Mouse (Mus musculus): Measurements from ENCODE around the gene Slc25a22. TPM values are rescaled to one million over a fixed set of nuclear protein-coding genes. Genes with fewer than 3 reads are reported as not detected.

Slc25a22 gene
- polyA plus RNA-seq, 1 experiment = 51.0 TPM

DNA sequence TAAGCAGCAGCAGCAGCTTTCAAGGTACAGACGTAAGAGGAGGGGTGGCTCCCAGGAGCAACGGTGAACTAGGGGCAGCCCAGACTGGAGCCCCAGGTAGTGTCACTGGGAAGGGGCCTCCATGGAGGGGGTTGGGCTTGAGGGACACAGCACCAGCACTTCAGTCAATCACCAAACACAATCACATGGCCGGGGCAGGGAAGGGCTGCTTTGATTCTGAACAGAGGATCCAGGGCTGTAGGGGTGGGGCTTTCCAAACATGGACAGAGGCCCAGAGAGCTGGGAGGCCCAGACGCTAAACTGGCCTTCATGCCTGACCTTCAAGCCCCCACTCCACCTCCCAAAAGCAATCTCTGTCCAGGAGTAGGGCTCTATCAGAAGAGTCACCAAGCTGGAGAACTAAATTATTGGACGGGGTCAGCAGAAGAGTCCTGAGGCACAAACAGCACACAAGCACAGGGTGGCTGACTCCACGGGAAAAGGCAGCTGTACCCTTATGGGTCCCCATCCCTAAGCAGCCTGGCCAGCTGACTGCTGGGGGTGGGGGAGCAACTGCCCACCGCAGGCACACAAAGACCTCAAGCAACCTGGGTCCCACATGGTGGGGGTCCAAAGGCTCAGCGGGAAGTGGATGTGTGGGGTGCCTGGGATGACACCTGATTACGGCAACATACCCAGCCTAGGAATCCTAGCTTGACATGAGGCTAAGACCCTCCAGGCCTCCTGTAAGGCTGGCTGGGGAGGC, 7.7 kb downstream of the Slc25a22 start:
- TF ChIP-seq CTCF (conservative IDR thresholded peaks at IDR 0.05; ENCODE audit: insufficient read depth, insufficient read length, low read depth, low read length) (no peak), POLR2A (IDR thresholded peaks at IDR 0.05; ENCODE audit: low read depth, low read length) (no peak)
- 74% methylated on average over 9 of the region's 9 CpGs for WGBS
- Histone ChIP-seq H3K27me3 (replicated peaks; ENCODE audit: control insufficient read depth, insufficient read depth, low read length) (no peaks in the 10 kb centered on the region), H3K4me1 (ENCODE audit: control insufficient read depth, insufficient read depth, low read length) (peaks cover 18% of the 10 kb centered on the region), H3K27ac (ENCODE audit: insufficient read depth, low read depth, low read length) (no peak overlapping the region), H3K36me3 (ENCODE audit: control insufficient read depth, insufficient read depth, low read length) (no peaks in the 10 kb centered on the region), H3K4me3 (ENCODE audit: insufficient read depth, low read depth, low read length) (no peak overlapping the region)
- no peak for DNase-seq

DNA sequence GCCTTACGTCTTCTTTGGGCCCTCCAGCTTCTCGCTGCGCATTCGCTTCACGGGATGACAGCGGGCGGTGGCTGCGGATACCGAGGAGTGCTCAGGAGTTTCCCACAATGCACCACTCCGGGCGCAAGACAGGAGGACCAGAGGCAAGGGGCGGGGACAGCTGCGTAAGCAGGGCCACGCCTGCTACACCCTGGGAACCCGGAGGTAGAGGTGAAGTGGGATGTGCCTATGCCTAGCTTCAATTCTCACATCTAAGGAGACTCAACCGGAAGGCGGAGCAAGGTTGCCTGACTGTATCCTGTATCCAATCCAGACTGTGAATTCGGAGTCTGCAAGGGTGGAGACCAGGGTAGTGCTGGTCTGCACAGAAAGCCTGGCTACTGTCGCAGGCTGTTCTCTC, 8.4 kb downstream of the Slc25a22 start, which contains the start of gene Cend1:
TSS of gene Cend1 (minus strand) at position 182 of the 400 bp plus-strand sequence.
- WGBS = 13% methylated on average over 19 of the region's 19 CpGs
- no peaks in the 10 kb centered on the region for H3K36me3 ChIP-seq (ENCODE audit: control insufficient read depth, insufficient read depth, low read length)
- H3K27ac ChIP-seq (ENCODE audit: insufficient read depth, low read depth, low read length) = no peak within 1 kb of the TSS
- peaks cover 12% of the 10 kb centered on the region for H3K4me1 ChIP-seq (ENCODE audit: control insufficient read depth, insufficient read depth, low read length)
- TF ChIP-seq CTCF (conservative IDR thresholded peaks at IDR 0.05; ENCODE audit: insufficient read depth, insufficient read length, low read depth, low read length) = no peak
- no peak for TF ChIP-seq POLR2A (IDR thresholded peaks at IDR 0.05; ENCODE audit: low read depth, low read length)
- DNase-seq = peak; percentile 59
- H3K4me3 ChIP-seq (ENCODE audit: insufficient read depth, low read depth, low read length) = no peak within 1 kb of the TSS
- H3K27me3 ChIP-seq (replicated peaks; ENCODE audit: control insufficient read depth, insufficient read depth, low read length) = no peaks in the 10 kb centered on the region

DNA sequence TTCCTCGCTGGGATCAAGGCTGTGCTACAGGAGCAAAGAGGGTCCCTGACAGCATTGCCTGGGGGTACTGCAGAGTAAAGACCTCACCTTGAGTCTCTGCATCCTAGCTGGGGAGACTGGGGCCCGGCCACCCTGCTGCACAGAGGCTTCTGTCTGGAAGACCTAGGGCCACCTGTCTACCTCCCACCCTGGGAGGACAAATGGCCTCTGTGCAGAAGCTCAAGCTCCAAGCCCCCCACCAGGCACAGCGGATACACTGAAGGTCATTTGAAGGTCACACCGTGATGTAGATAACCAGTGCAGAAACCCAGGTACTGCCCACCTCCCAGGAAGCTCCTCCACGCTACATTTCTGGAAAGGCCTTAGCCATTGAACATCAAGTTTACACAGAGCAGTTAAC, 9.0 kb downstream of the Slc25a22 start:
- WGBS = 71% methylated on average over 5 of the region's 5 CpGs
- DNase-seq = no peak
- Histone ChIP-seq H3K4me3 (ENCODE audit: insufficient read depth, low read depth, low read length) (no peak overlapping the region), H3K36me3 (ENCODE audit: control insufficient read depth, insufficient read depth, low read length) (no peaks in the 10 kb centered on the region), H3K27me3 (replicated peaks; ENCODE audit: control insufficient read depth, insufficient read depth, low read length) (no peaks in the 10 kb centered on the region), H3K27ac (ENCODE audit: insufficient read depth, low read depth, low read length) (no peak overlapping the region), H3K4me1 (ENCODE audit: control insufficient read depth, insufficient read depth, low read length) (peaks cover 8% of the 10 kb centered on the region)
- TF ChIP-seq POLR2A (IDR thresholded peaks at IDR 0.05; ENCODE audit: low read depth, low read length) = no peak
- no peak for TF ChIP-seq CTCF (conservative IDR thresholded peaks at IDR 0.05; ENCODE audit: insufficient read depth, insufficient read length, low read depth, low read length)

DNA sequence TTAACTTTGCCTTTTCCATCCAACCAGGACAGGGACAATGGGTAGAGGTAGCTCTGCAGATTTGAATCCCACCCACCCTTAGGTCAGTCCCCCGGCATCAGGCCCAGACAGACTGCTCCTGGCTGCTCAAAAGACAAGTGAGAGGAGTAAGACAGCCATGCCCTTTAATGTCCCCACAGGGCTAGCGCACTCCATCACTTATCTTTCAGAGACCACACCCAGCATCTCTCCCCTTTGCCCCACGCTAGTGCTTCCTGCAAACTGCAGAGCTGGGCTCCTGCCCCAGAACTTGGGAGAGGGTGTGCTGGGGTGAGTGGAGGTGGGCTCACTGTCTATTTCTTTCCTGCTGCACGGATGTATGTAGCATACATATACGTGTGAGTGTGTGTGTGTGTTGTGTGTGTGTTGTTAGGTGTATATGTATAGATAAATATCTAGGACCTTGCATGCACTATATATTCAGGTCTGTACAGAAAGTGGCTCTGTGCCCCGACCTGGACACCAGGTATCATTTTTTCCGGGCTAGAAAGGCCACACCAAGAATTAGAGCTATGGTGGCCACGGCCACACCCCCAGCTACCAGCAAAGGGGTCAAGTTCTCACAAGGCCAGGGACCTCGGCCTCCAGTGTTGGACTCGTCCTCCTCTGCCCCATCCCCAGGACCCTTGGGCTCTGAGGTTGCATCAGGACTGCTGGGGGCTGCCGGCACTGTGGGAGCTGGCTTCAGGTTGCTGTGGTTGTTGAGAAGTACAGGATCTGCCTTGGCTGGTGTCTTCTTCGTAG, 10.6 kb downstream of the Slc25a22 start:
- no peak overlapping the region for H3K4me3 ChIP-seq (ENCODE audit: insufficient read depth, low read depth, low read length)
- TF ChIP-seq CTCF (conservative IDR thresholded peaks at IDR 0.05; ENCODE audit: insufficient read depth, insufficient read length, low read depth, low read length) (no peak), POLR2A (IDR thresholded peaks at IDR 0.05; ENCODE audit: low read depth, low read length) (no peak)
- 91% methylated on average over 12 of the region's 12 CpGs for WGBS
- no peaks in the 10 kb centered on the region for H3K36me3 ChIP-seq (ENCODE audit: control insufficient read depth, insufficient read depth, low read length)
- no peak for DNase-seq
- H3K4me1 ChIP-seq (ENCODE audit: control insufficient read depth, insufficient read depth, low read length) = no peaks in the 10 kb centered on the region; the same call in 1 of the 2 replicates
- H3K27ac ChIP-seq (ENCODE audit: insufficient read depth, low read depth, low read length) = no peak overlapping the region
- no peaks in the 10 kb centered on the region for H3K27me3 ChIP-seq (replicated peaks; ENCODE audit: control insufficient read depth, insufficient read depth, low read length)

DNA sequence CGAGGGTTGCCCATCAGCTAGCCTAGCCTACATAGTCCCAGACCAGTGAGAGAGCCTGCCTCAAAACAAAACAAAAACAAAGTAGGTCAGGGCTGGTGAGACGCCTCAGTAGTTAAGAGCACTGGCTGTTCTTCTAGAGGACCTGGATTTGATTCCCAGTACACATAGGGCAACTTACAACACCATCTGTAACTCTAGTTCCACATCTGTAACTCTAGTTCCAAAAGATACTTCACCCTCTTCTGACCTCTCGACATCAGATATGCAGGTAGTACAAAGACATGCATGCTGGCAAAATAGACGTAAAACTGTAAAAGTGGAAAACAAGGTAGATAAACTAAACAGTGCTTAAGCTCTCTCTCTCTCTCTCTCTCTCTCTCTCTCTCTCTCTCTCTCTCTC, 13.9 kb downstream of the Slc25a22 start:
- TF ChIP-seq POLR2A (IDR thresholded peaks at IDR 0.05; ENCODE audit: low read depth, low read length) (no peak), CTCF (conservative IDR thresholded peaks at IDR 0.05; ENCODE audit: insufficient read depth, insufficient read length, low read depth, low read length) (no peak)
- H3K4me1 ChIP-seq (ENCODE audit: control insufficient read depth, insufficient read depth, low read length) = no peaks in the 10 kb centered on the region
- DNase-seq = peak; percentile 33
- H3K4me3 ChIP-seq (ENCODE audit: insufficient read depth, low read depth, low read length) = no peak overlapping the region
- H3K27me3 ChIP-seq (replicated peaks; ENCODE audit: control insufficient read depth, insufficient read depth, low read length) = no peaks in the 10 kb centered on the region
- no peaks in the 10 kb centered on the region for H3K36me3 ChIP-seq (ENCODE audit: control insufficient read depth, insufficient read depth, low read length)
- no peak overlapping the region for H3K27ac ChIP-seq (ENCODE audit: insufficient read depth, low read depth, low read length)
- 57% methylated on average over 4 of the region's 4 CpGs for WGBS

DNA sequence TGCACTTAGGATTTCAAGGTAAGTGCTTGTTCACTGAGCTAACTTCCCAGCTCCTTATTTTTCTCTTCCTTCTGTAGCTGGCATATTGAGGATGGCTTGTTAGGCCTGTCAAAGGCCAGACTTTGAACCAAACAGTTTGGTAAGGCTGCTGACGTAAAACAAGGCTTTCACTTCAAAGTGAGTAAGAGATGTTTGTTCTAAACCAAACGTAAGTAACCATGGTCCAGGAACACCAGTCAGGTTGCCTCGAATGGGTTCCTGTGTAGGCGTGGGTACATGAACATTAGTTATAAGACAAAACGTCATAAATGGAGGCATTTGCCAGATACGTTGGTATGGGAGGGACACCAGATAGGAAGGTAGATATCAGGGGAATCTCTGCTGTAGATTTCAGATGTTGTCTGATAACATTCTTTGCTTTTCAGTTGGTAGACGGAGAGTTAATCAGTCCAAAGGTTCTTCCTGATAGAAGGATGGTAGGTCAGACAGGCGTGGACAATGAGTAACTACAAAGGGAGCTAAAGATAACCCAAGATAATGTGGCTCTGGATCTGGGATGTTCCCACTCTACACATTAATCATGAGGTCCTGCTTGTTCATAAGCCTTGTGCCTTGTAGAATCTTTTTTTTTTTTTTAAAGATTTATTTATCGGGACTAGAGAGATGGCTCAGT, 17.5 kb downstream of the Slc25a22 start:
- Histone ChIP-seq H3K4me1 (ENCODE audit: control insufficient read depth, insufficient read depth, low read length) (no peaks in the 10 kb centered on the region), H3K4me3 (ENCODE audit: insufficient read depth, low read depth, low read length) (no peak overlapping the region), H3K27me3 (replicated peaks; ENCODE audit: control insufficient read depth, insufficient read depth, low read length) (no peaks in the 10 kb centered on the region), H3K27ac (ENCODE audit: insufficient read depth, low read depth, low read length) (no peak overlapping the region), H3K36me3 (ENCODE audit: control insufficient read depth, insufficient read depth, low read length) (no peaks in the 10 kb centered on the region)
- TF ChIP-seq CTCF (conservative IDR thresholded peaks at IDR 0.05; ENCODE audit: insufficient read depth, insufficient read length, low read depth, low read length) (no peak), POLR2A (IDR thresholded peaks at IDR 0.05; ENCODE audit: low read depth, low read length) (no peak)
- no peak for DNase-seq
- 79% methylated on average over 9 of the region's 9 CpGs for WGBS

All from kidney, adult 2 months (tissue).